In genomic region chr6:34511410-34511809, GRCm38 (mm10) we compare ENCODE assay signal across 8 mouse cellular contexts. TPM values are rescaled to one million over a fixed set of nuclear protein-coding genes. Genes with fewer than 3 reads are reported as not detected.
DNase-seq lines count a peak whose midpoint lies in the region; ATAC-seq and TF ChIP-seq lines count a peak whose summit lies in the region.

No protein-coding gene starts in this region.

- no peak overlapping the region for H3K4me2 ChIP-seq in liver, embryonic 15.5 days
- H3K4me2 ChIP-seq in stomach, embryonic 14.5 days (replicated peaks; ENCODE audit: low read depth, low read length) = no peak overlapping the region

- DNase-seq in layer of hippocampus, adult 2 months (ENCODE audit: low spot score in 2 of 2) = peak in 1 of 2 experiments; percentile 48
- DNase-seq in layer of hippocampus, adult 8-10 months (ENCODE audit: low spot score in 2 of 2) = no peak
- peak; percentile 78 for DNase-seq in brain, adult 2 months (ENCODE audit: low read depth, low spot score)
- DNase-seq in forelimb bud, embryonic 11.5 days (ENCODE audit: low read depth, low spot score) = peak; percentile 76
- no peak for DNase-seq in layer of hippocampus, adult 9-11 months
- no peak for DNase-seq in urinary bladder, adult 18-20 months (ENCODE audit: low spot score in 2 of 2)

- H3K36me3 ChIP-seq in liver, embryonic 15.5 days (replicated peaks) = peaks cover 4% of the 10 kb centered on the region; the same call in 1 of the 2 replicates
- no peaks in the 10 kb centered on the region for H3K36me3 ChIP-seq in stomach, embryonic 14.5 days (ENCODE audit: control insufficient read depth, insufficient read depth, low read length)

- no peak overlapping the region for H3K4me3 ChIP-seq in layer of hippocampus, adult 2 months
- H3K4me3 ChIP-seq in liver, embryonic 15.5 days (replicated peaks) = no peak overlapping the region
- H3K4me3 ChIP-seq in stomach, embryonic 14.5 days (ENCODE audit: low read depth, low read length) = no peak overlapping the region

- H3K9me3 ChIP-seq in liver, embryonic 15.5 days (replicated peaks) = no peaks in the 10 kb centered on the region
- H3K9me3 ChIP-seq in stomach, embryonic 14.5 days (ENCODE audit: control insufficient read depth, low read depth, low read length) = no peaks in the 10 kb centered on the region

- H3K4me1 ChIP-seq in liver, embryonic 15.5 days (replicated peaks) = peaks cover 59% of the 10 kb centered on the region
- H3K4me1 ChIP-seq in stomach, embryonic 14.5 days (ENCODE audit: control insufficient read depth, insufficient read depth, low read length) = peaks cover 6% of the 10 kb centered on the region

- WGBS in liver, embryonic 15.5 days (ENCODE audit: insufficient replicate concordance) = 18% methylated on average over 2 of the region's 2 CpGs
- 33% methylated on average over 2 of the region's 2 CpGs for WGBS in stomach, embryonic 14.5 days

- H3K27me3 ChIP-seq in liver, embryonic 15.5 days = no peaks in the 10 kb centered on the region
- no peaks in the 10 kb centered on the region for H3K27me3 ChIP-seq in stomach, embryonic 14.5 days (ENCODE audit: control insufficient read depth, insufficient read depth, low read length)

- peak; percentile 29 for ATAC-seq in liver, embryonic 15.5 days (ENCODE audit: insufficient read depth)
- ATAC-seq in stomach, embryonic 14.5 days (ENCODE audit: insufficient number of reproducible peaks, insufficient read depth, low FRiP score, low read depth) = peak; percentile 82

- no peak overlapping the region for H3K27ac ChIP-seq in layer of hippocampus, adult 2 months
- H3K27ac ChIP-seq in liver, embryonic 15.5 days (replicated peaks) = no peak overlapping the region
- no peak overlapping the region for H3K27ac ChIP-seq in stomach, embryonic 14.5 days (ENCODE audit: low read length)

- no peak overlapping the region for H3K9ac ChIP-seq in liver, embryonic 15.5 days
- no peak overlapping the region for H3K9ac ChIP-seq in stomach, embryonic 14.5 days (replicated peaks; ENCODE audit: low read depth, low read length)

- TF ChIP-seq CTCF in layer of hippocampus, adult 2 months (conservative IDR thresholded peaks at IDR 0.05) = peak; percentile 77

RNA-seq across cellular contexts. Expression of gene Bpgm, which starts 35.4 kb away (rescaled TPM):
- 10 to 100 TPM; 69.8 to 70.9 TPM for total RNA-seq in layer of hippocampus, adult 2 months (2021)
- total RNA-seq in layer of hippocampus, adult 8-10 months (2022) = 10 to 100 TPM; 63.6 to 68.3 (median 66.9) TPM
- 194 and 219 TPM in 2 replicates for polyA plus RNA-seq in liver, embryonic 15.5 days (2015; fragmentation: Nextera tagmentation; extraction: Ambion mirVana)
- 33.6 and 34.4 TPM in 2 replicates for polyA plus RNA-seq in stomach, embryonic 14.5 days (2014; fragmentation: Nextera tagmentation; extraction: Ambion mirVana)

Comparison
In these comparisons a context has a peak if more than half of its experiments do, and no peak if none do; other contexts are left out.
1. DNase-seq: peak in brain, adult 2 months (single experiment) and forelimb bud, embryonic 11.5 days (single experiment); none in layer of hippocampus, adult 8-10 months (0 of 2), layer of hippocampus, adult 9-11 months (single experiment) and urinary bladder, adult 18-20 months (0 of 2).